In genomic region chr6:22968073-22968472, GRCm38 (mm10) we compare ENCODE assay signal across 10 mouse cellular contexts.
DNase-seq lines count a peak whose midpoint lies in the region; ATAC-seq and TF ChIP-seq lines count a peak whose summit lies in the region.
"Had no signal": no experiment of that assay in that cellular context is flagged by ENCODE, and none has a peak within 500 bp of the region (broad histone marks: within the 10 kb centered on the region; RNA-seq: fewer than 3 reads in every experiment).

No protein-coding gene starts in this region.

- 0 out of 2 replicates have a peak, but pooled peaks cover 3% of the 10 kb centered on the region for H3K36me3 ChIP-seq in hindbrain, postnatal 0 days (ENCODE audit: insufficient read depth, low read length)
- H3K36me3 ChIP-seq: heart, embryonic 15.5 days had no signal

- no peaks in the 10 kb centered on the region for H3K4me1 ChIP-seq in hindbrain, postnatal 0 days (ENCODE audit: insufficient read depth, low read length)
- H3K4me1 ChIP-seq: heart, embryonic 15.5 days; megakaryocyte, embryonic 14.5 days had no signal

- H3K27ac ChIP-seq in hindbrain, postnatal 0 days: no peak overlapping the region
- H3K27ac ChIP-seq: heart, embryonic 15.5 days had no signal

- peak; percentile 27 for DNase-seq in adrenal gland, postnatal 10 days
- DNase-seq in adrenal gland, adult 8-10 months: no peak
- DNase-seq in left cerebral cortex, postnatal 4 days: peak; percentile 17
- DNase-seq in left cerebral cortex, postnatal 10 days (ENCODE audit: extremely low spot score in 1 of 2, low spot score in 2 of 2): no peak
- peak; percentile 49 for DNase-seq in ZHBTc4 (ENCODE audit: low read depth, low spot score)
- DNase-seq in hindbrain, postnatal 0 days (ENCODE audit: low spot score): peak; percentile 73
- no peak for DNase-seq in thymus, postnatal 0 days (ENCODE audit: low spot score)
- no peak for DNase-seq in heart, postnatal 25 days (ENCODE audit: low spot score)

- H3K4me2 ChIP-seq in hindbrain, postnatal 0 days (ENCODE audit: low read depth, low read length): no peak overlapping the region
- H3K4me2 ChIP-seq: heart, embryonic 15.5 days had no signal

- WGBS in hindbrain, postnatal 0 days: 48% methylated on average over 2 of the region's 2 CpGs

- peak; percentile 67 for TF ChIP-seq CTCF in hindbrain, postnatal 0 days (IDR thresholded peaks at IDR 0.05; ENCODE audit: low read depth)

- intact Hi-C loops in left cerebral cortex, postnatal 4 days (cut with DNase I): no loop called here
- intact Hi-C loops in left cerebral cortex, postnatal 10 days (cut with DNase I): no loop called here
- intact Hi-C loops in heart, postnatal 25 days (cut with DNase I): no loop called here

- no peaks in the 10 kb centered on the region for H3K9me3 ChIP-seq in hindbrain, postnatal 0 days (ENCODE audit: low read length)
- H3K9me3 ChIP-seq: heart, embryonic 15.5 days; megakaryocyte, embryonic 14.5 days had no signal

- no peak overlapping the region for H3K4me3 ChIP-seq in hindbrain, postnatal 0 days (ENCODE audit: low read length)
- H3K4me3 ChIP-seq: heart, embryonic 15.5 days; megakaryocyte, embryonic 14.5 days had no signal

- no peak for ATAC-seq in hindbrain, postnatal 0 days

- no peak overlapping the region for H3K9ac ChIP-seq in hindbrain, postnatal 0 days (replicated peaks; ENCODE audit: low read length)
- H3K9ac ChIP-seq: heart, embryonic 15.5 days had no signal

- H3K27me3 ChIP-seq in hindbrain, postnatal 0 days (ENCODE audit: insufficient read depth, low read length): no peaks in the 10 kb centered on the region
- H3K27me3 ChIP-seq: heart, embryonic 15.5 days; megakaryocyte, embryonic 14.5 days had no signal

Comparison
In these comparisons a context has a peak if more than half of its experiments do, and no peak if none do; other contexts are left out.
1. DNase-seq: peak in adrenal gland, postnatal 10 days (single experiment), left cerebral cortex, postnatal 4 days (single experiment), ZHBTc4 (single experiment) and hindbrain, postnatal 0 days (single experiment); none in adrenal gland, adult 8-10 months (single experiment), left cerebral cortex, postnatal 10 days (0 of 2), thymus, postnatal 0 days (single experiment) and heart, postnatal 25 days (single experiment).